Mouse (Mus musculus) G1E (cell line): ENCODE measurements around the gene Slc7a10.

ENCODE experiments used
- CTCF ChIP-seq: IDR thresholded peaks from 2 replicates; pipeline ENCODE4 v1.5.1; 2012; ENCODE audit warnings: low read depth, low read length, inconsistent platforms, mixed read lengths
- POLR2AphosphoS5 ChIP-seq: IDR thresholded peaks from 2 replicates; pipeline ENCODE4 v1.6.1; 2012; ENCODE audit warnings: low read depth, low read length, inconsistent platforms; ENCODE audit not compliant: insufficient replicate concordance

DNA sequence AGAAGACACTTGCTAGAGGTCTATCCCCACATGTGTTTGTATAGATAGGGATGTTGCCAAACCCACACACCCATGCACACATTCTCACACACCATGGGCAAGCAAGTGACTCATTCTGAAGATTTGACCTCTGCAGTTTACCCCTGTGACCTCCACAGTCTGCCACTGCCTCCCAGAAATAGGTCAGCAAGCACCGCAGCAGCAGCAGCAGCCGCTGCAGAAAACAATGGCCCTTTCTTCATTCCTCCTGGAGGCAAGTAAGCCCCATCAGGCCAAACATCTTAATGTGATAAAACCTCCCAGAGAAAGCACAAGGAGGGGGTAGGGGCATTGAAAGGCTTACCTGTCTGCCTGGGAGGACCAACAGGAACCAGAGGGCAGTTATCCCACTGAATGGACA is 5.1 kb downstream of the Slc7a10 start:
- TF ChIP-seq POLR2AphosphoS5 (no peak), CTCF (no peak)
